Mouse (Mus musculus): ENCODE data around the gene Apc2. TPM values are rescaled to one million over a fixed set of nuclear protein-coding genes. Genes with fewer than 3 reads are reported as not detected.

Apc2 gene
- polyA plus RNA-seq, 1 experiment = 1.8 TPM

GRCm38 (mm10) chr10:80321670-80322581 lies 26.1 kb downstream of the Apc2 start:
- H3K36me3 ChIP-seq (ENCODE audit: control insufficient read depth, insufficient read depth, low read length) = no peaks in the 10 kb centered on the region
- H3K27me3 ChIP-seq (ENCODE audit: control insufficient read depth, insufficient read depth, low read length) = no peaks in the 10 kb centered on the region
- no peak overlapping the region for H3K4me3 ChIP-seq (ENCODE audit: control insufficient read depth, low read depth, low read length)
- peaks cover 35% of the 10 kb centered on the region for H3K4me1 ChIP-seq (ENCODE audit: control insufficient read depth, insufficient read depth, low read length)
- H3K27ac ChIP-seq (ENCODE audit: control insufficient read depth, insufficient read depth, low read depth, low read length) = no peak overlapping the region
- no peak for TF ChIP-seq CTCF (IDR thresholded peaks at IDR 0.05; ENCODE audit: control insufficient read depth, insufficient read depth, insufficient replicate concordance, low read depth, low read length)
- TF ChIP-seq POLR2A (IDR thresholded peaks at IDR 0.05; ENCODE audit: control insufficient read depth, low read depth, low read length) = no peak

GRCm38 (mm10) chr10:80322811-80323211 lies 27.0 kb downstream of the Apc2 start:
- Histone ChIP-seq H3K27me3 (ENCODE audit: control insufficient read depth, insufficient read depth, low read length) (no peaks in the 10 kb centered on the region), H3K4me1 (ENCODE audit: control insufficient read depth, insufficient read depth, low read length) (peaks cover 35% of the 10 kb centered on the region), H3K27ac (ENCODE audit: control insufficient read depth, insufficient read depth, low read depth, low read length) (peak overlapping the region; percentile 32; the same call in 1 of the 2 replicates), H3K36me3 (ENCODE audit: control insufficient read depth, insufficient read depth, low read length) (no peaks in the 10 kb centered on the region), H3K4me3 (ENCODE audit: control insufficient read depth, low read depth, low read length) (peak overlapping the region; percentile 86)
- TF ChIP-seq POLR2A (IDR thresholded peaks at IDR 0.05; ENCODE audit: control insufficient read depth, low read depth, low read length) = no peak
- no peak for TF ChIP-seq CTCF (IDR thresholded peaks at IDR 0.05; ENCODE audit: control insufficient read depth, insufficient read depth, insufficient replicate concordance, low read depth, low read length)

GRCm38 (mm10) chr10:80323261-80324119 lies 27.7 kb downstream of the Apc2 start:
- peak overlapping the region; percentile 86 for H3K4me3 ChIP-seq (ENCODE audit: control insufficient read depth, low read depth, low read length)
- TF ChIP-seq CTCF (IDR thresholded peaks at IDR 0.05; ENCODE audit: control insufficient read depth, insufficient read depth, insufficient replicate concordance, low read depth, low read length) = no peak
- TF ChIP-seq POLR2A (IDR thresholded peaks at IDR 0.05; ENCODE audit: control insufficient read depth, low read depth, low read length) = peak; percentile 22; the same call in 1 of the 2 replicates
- H3K4me1 ChIP-seq (ENCODE audit: control insufficient read depth, insufficient read depth, low read length) = peaks cover 35% of the 10 kb centered on the region
- no peak overlapping the region for H3K27ac ChIP-seq (ENCODE audit: control insufficient read depth, insufficient read depth, low read depth, low read length)
- H3K27me3 ChIP-seq (ENCODE audit: control insufficient read depth, insufficient read depth, low read length) = no peaks in the 10 kb centered on the region
- H3K36me3 ChIP-seq (ENCODE audit: control insufficient read depth, insufficient read depth, low read length) = no peaks in the 10 kb centered on the region

GRCm38 (mm10) chr10:80324120-80325037 lies 28.6 kb downstream of the Apc2 start:
- Histone ChIP-seq H3K27me3 (ENCODE audit: control insufficient read depth, insufficient read depth, low read length) (no peaks in the 10 kb centered on the region), H3K4me1 (ENCODE audit: control insufficient read depth, insufficient read depth, low read length) (peaks cover 40% of the 10 kb centered on the region), H3K27ac (ENCODE audit: control insufficient read depth, insufficient read depth, low read depth, low read length) (no peak overlapping the region), H3K36me3 (ENCODE audit: control insufficient read depth, insufficient read depth, low read length) (no peaks in the 10 kb centered on the region), H3K4me3 (ENCODE audit: control insufficient read depth, low read depth, low read length) (peak overlapping the region; percentile 86)
- TF ChIP-seq POLR2A (IDR thresholded peaks at IDR 0.05; ENCODE audit: control insufficient read depth, low read depth, low read length) (no peak; the same call in 1 of the 2 replicates), CTCF (IDR thresholded peaks at IDR 0.05; ENCODE audit: control insufficient read depth, insufficient read depth, insufficient replicate concordance, low read depth, low read length) (no peak)

GRCm38 (mm10) chr10:80325045-80325444 lies 29.3 kb downstream of the Apc2 start:
- Histone ChIP-seq H3K36me3 (ENCODE audit: control insufficient read depth, insufficient read depth, low read length) (no peaks in the 10 kb centered on the region), H3K4me3 (ENCODE audit: control insufficient read depth, low read depth, low read length) (peak overlapping the region; percentile 51), H3K27me3 (ENCODE audit: control insufficient read depth, insufficient read depth, low read length) (no peaks in the 10 kb centered on the region), H3K4me1 (ENCODE audit: control insufficient read depth, insufficient read depth, low read length) (peaks cover 36% of the 10 kb centered on the region), H3K27ac (ENCODE audit: control insufficient read depth, insufficient read depth, low read depth, low read length) (no peak overlapping the region)
- no peak for TF ChIP-seq POLR2A (IDR thresholded peaks at IDR 0.05; ENCODE audit: control insufficient read depth, low read depth, low read length)
- TF ChIP-seq CTCF (IDR thresholded peaks at IDR 0.05; ENCODE audit: control insufficient read depth, insufficient read depth, insufficient replicate concordance, low read depth, low read length) = no peak

GRCm38 (mm10) chr10:80329273-80330081 lies 33.7 kb downstream of the Apc2 start, which contains the start of the genes Pcsk4 and Reep6:
Pcsk4 (minus strand) TSS chr10:80329498.
Reep6 (plus strand) TSS chr10:80329953.
- peak within 1 kb of the TSS; percentile 98 for H3K27ac ChIP-seq (ENCODE audit: control insufficient read depth, insufficient read depth, low read depth, low read length)

More at GRCm38 (mm10) chr10:80329273-80330081, 33.7 kb downstream of the Apc2 start, which contains the start of the genes Pcsk4 and Reep6:
- peak; percentile 62 for TF ChIP-seq POLR2A (IDR thresholded peaks at IDR 0.05; ENCODE audit: control insufficient read depth, low read depth, low read length)
- TF ChIP-seq CTCF (IDR thresholded peaks at IDR 0.05; ENCODE audit: control insufficient read depth, insufficient read depth, insufficient replicate concordance, low read depth, low read length) = no peak
- peak within 1 kb of the TSS; percentile 97 for H3K4me3 ChIP-seq (ENCODE audit: control insufficient read depth, low read depth, low read length)
- peaks cover 25% of the 10 kb centered on the region for H3K4me1 ChIP-seq (ENCODE audit: control insufficient read depth, insufficient read depth, low read length)
- no peaks in the 10 kb centered on the region for H3K36me3 ChIP-seq (ENCODE audit: control insufficient read depth, insufficient read depth, low read length)
- H3K27me3 ChIP-seq (ENCODE audit: control insufficient read depth, insufficient read depth, low read length) = no peaks in the 10 kb centered on the region

All from testis, adult 2 months (tissue).